Mouse (Mus musculus): ENCODE measurements at regions not wholly inside any gene's neighbourhood (a gene's known extent, or its start where the extent isn't known, plus 50 kb on each side); places are given as distances from the start of the nearest gene placed in this dataset.
"Not testable (repeated sequence)": the region's sequence is repeated elsewhere in the genome, so short reads cannot be mapped to it uniquely, and the experiment has no call there.

- H3K27me3 ChIP-seq (ENCODE audit: low read depth, poor library complexity, severe bottlenecking) = no peaks in the 10 kb centered on the region
- H3K36me3 ChIP-seq = no peaks in the 10 kb centered on the region
- WGBS = 97% methylated on average over 10 of the region's 10 CpGs
- DNase-seq (ENCODE audit: low spot score) = no peak
- H3K9me3 ChIP-seq (replicated peaks) = no peaks in the 10 kb centered on the region
- no peak overlapping the region for H3K27ac ChIP-seq
- H3K4me3 ChIP-seq = no peak overlapping the region
- no peaks in the 10 kb centered on the region for H3K4me1 ChIP-seq
These were observed 104.9 kb upstream of the Gcfc2 start for GRCm38 (mm10) chr6:81818573-81818972.

DNA sequence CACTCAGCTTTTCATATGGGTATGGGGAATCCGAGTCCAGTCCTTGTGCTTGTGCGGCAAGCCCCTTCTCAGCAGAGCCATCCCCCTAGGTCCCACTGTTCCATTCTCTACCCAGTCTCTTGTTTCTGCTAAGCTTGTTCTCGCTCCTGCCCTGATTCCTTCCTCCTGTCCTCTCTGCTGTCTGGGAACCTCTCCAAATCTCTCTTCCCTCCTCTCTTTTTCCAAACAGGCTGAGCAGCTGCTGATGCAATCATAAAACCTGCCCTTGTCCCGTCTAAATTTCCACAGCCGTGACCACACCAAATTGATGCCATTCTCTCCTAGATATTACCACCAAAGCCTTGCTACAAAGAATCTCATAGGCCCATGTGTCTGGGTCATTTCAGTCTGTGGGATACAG lies 103.4 kb upstream of the Gcfc2 start:
- H3K4me1 ChIP-seq = no peaks in the 10 kb centered on the region
- no peak overlapping the region for H3K4me3 ChIP-seq

DNA sequence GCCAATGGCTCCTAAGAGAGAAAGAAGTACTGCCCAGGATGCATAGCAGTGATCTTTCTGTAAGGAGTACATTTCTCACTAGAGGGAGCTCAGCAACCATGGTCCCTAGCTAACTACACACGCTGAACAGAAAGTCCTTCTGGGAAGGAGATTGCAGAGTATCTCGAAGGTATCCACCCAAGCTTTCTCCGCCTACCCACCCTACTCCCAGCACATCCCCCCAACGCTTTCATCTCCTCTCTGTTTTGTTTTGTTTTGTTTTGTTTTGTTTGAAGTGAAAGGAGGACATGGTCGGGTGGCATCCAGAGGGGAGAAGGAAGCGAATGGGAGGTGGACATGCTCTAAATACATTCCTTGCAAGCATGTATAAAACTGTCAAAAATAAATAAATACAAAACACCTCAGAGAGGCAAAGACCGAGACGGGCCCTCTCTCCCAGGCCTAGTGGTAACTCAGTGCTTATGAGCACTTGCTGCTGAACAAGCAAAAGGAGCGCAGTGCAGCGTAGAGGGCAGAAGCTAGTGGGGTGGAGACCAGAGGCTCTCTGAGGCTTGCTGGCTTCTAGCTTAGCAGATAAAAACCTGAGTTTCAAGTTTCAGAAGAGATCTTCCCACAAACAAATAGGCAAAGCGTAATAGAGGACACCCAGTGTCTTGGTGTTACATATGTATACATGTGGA lies 83.9 kb upstream of the Gcfc2 start:
- no peak for DNase-seq (ENCODE audit: low spot score)
- Histone ChIP-seq H3K27me3 (ENCODE audit: low read depth, poor library complexity, severe bottlenecking) (no peaks in the 10 kb centered on the region), H3K36me3 (no peaks in the 10 kb centered on the region), H3K4me1 (no peaks in the 10 kb centered on the region), H3K4me3 (no peak overlapping the region), H3K27ac (no peak overlapping the region), H3K9me3 (replicated peaks) (no peaks in the 10 kb centered on the region)
- 62% methylated on average over 11 of the region's 11 CpGs for WGBS

More for the DNA sequence above, 103.4 kb upstream of the Gcfc2 start:
- Histone ChIP-seq H3K36me3 (no peaks in the 10 kb centered on the region), H3K27me3 (ENCODE audit: low read depth, poor library complexity, severe bottlenecking) (no peaks in the 10 kb centered on the region), H3K27ac (no peak overlapping the region), H3K9me3 (replicated peaks) (no peaks in the 10 kb centered on the region)
- WGBS = 90% methylated on average over 5 of the region's 5 CpGs
- DNase-seq (ENCODE audit: low spot score) = no peak

DNA sequence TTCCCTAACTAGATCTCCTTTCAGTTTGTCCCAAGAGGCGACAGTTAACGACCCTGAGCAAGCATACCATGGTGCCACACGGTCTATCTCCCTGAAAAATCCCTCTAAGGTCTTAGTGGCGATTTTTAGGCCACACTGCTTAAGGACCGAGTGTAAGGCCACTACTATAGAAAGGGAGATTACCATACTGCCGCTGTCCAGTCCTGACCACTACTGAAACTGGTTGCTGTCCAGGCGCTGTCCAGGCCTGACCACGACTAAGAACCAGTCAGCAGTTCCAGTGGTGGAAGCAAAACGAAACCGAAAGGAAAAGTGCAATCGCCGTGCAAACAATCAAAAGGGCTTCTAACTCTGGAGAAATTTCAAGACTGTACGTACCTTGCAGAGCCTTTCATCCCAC lies 55.3 kb upstream of the Gcfc2 start:
- H3K4me1 ChIP-seq = not testable (repeated sequence)

More for the DNA sequence above, 55.3 kb upstream of the Gcfc2 start:
- not testable (repeated sequence) for H3K4me3 ChIP-seq; H3K27ac ChIP-seq; DNase-seq (ENCODE audit: low spot score); H3K27me3 ChIP-seq (ENCODE audit: low read depth, poor library complexity, severe bottlenecking); H3K36me3 ChIP-seq; H3K9me3 ChIP-seq (replicated peaks)
- 91% methylated on average over 13 of the region's 13 CpGs for WGBS
